Mouse (Mus musculus) layer of hippocampus, postnatal 36 days (tissue): ENCODE data around the gene Gngt2. TPM values are rescaled to one million over a fixed set of nuclear protein-coding genes. Genes with fewer than 3 reads are reported as not detected.

Experiments
- total RNA-seq, 2 experiments: library from RNA; stranded (reverse); gene quantifications; 2 replicates each; pipeline ENCODE4 v1.2.3; 2021

The Gngt2 gene
- total RNA-seq, 2 experiments from 2014 or later = 3.1 to 4.7 TPM

Other genes starting within 250 kb of the Gngt2 start
- 1 to 10 TPM in 1 of 2 experiments, under 1 TPM in 1; 0.91 to 1.3 TPM for gene Ngfr, start 249.5 kb upstream of the Gngt2 start, total RNA-seq
- gene Phb, start 170.3 kb upstream of the Gngt2 start, total RNA-seq = 100 to 1,000 TPM; 105 to 106 TPM
- 10 to 100 TPM; 47.9 to 54.6 TPM for gene Zfp652, start 124.5 kb upstream of the Gngt2 start, total RNA-seq
- gene B130006D01Rik, start 113.6 kb upstream of the Gngt2 start, total RNA-seq = 1 to 10 TPM; 1.5 to 1.9 TPM
- 10 to 100 TPM; 55.8 to 62.3 TPM for gene Phospho1, start 12.7 kb upstream of the Gngt2 start, total RNA-seq
- gene Abi3, start 5.3 kb downstream of the Gngt2 start, total RNA-seq = 1 to 10 TPM; 6.2 to 6.4 TPM
- gene B4galnt2, start 77.7 kb downstream of the Gngt2 start, total RNA-seq = not detected
- gene Igf2bp1, start 168.7 kb downstream of the Gngt2 start, total RNA-seq = not detected
- gene Gip, start 187.3 kb downstream of the Gngt2 start, total RNA-seq = not detected
- 100 to 1,000 TPM; 101 to 107 TPM for gene Snf8, start 197.7 kb downstream of the Gngt2 start, total RNA-seq
- 10 to 100 TPM; 53.8 to 54.6 TPM for gene Ube2z, start 228.2 kb downstream of the Gngt2 start, total RNA-seq
- gene Atp5g1, start 238.5 kb downstream of the Gngt2 start, total RNA-seq = 100 to 1,000 TPM; 385 to 449 TPM